Mouse (Mus musculus) limb, embryonic 11.5 days (tissue): ENCODE measurements at regions not wholly inside any gene's neighbourhood (a gene's known extent, or its start where the extent isn't known, plus 50 kb on each side); places are given as distances from the start of the nearest gene placed in this dataset.
"Not testable (repeated sequence)": the region's sequence is repeated elsewhere in the genome, so short reads cannot be mapped to it uniquely, and the experiment has no call there.

Source experiments
- ATAC-seq: fragments of 200-750 bp; cut with Nextera tagmentation; 2 replicates; pipeline ENCODE4 v1.8.0; 2017; ENCODE audit warnings: low read depth; ENCODE audit not compliant: insufficient number of reproducible peaks, low FRiP score, low TSS enrichment
- DNase-seq: peaks from one replicate; pipeline ENCODE4 v3.0.0-alpha.2; 2015; ENCODE audit warnings: low spot score
- H3K27ac ChIP-seq: fragments of 300-500 bp; sonication (generic); replicated peaks from 2 replicates; pipeline ENCODE4 v1.5.1; 2014; ENCODE audit warnings: low read depth, mild to moderate bottlenecking, low read length
- H3K27me3 ChIP-seq: fragments of 300-500 bp; sonication (generic); 2 replicates; pipeline ENCODE4 v1.6.1; 2014; ENCODE audit warnings: mild to moderate bottlenecking, low read length, mixed read lengths; ENCODE audit not compliant: control insufficient read depth, insufficient read depth
- H3K36me3 ChIP-seq: fragments of 300-500 bp; sonication (generic); 2 replicates; pipeline ENCODE4 v1.6.1; 2014; ENCODE audit warnings: mild to moderate bottlenecking, low read length, moderate library complexity, mixed read lengths; ENCODE audit not compliant: control insufficient read depth, insufficient read depth
- H3K4me1 ChIP-seq: fragments of 300-500 bp; sonication (generic); 2 replicates; pipeline ENCODE4 v1.6.1; 2014; ENCODE audit warnings: low read length, mixed read lengths; ENCODE audit not compliant: control insufficient read depth, insufficient read depth
- H3K4me2 ChIP-seq: fragments of 300-500 bp; sonication (generic); 2 replicates; pipeline ENCODE4 v1.6.1; 2014; ENCODE audit warnings: low read depth, mild to moderate bottlenecking, moderate library complexity; ENCODE audit not compliant: severe bottlenecking
- H3K4me3 ChIP-seq: fragments of 300-500 bp; sonication (generic); 2 replicates; pipeline ENCODE4 v1.5.1; 2014; ENCODE audit warnings: low read depth, low read length
- H3K9ac ChIP-seq: fragments of 300-500 bp; sonication (generic); 2 replicates; pipeline ENCODE4 v1.6.1; 2014; ENCODE audit warnings: mild to moderate bottlenecking, low read length
- H3K9me3 ChIP-seq: fragments of 300-500 bp; sonication (generic); 2 replicates; pipeline ENCODE4 v1.6.1; 2016; ENCODE audit warnings: low read length; ENCODE audit not compliant: control insufficient read depth
- WGBS: fragments of 180-500 bp; shearing (Covaris S2); extraction: QIAGEN DNeasy Blood & Tissue Kit; methylation state at CpG from one replicate; pipeline ENCODE4 v1.1.7; 2014; 5-methylcytosine and 5-hydroxymethylcytosine counted together

DNA sequence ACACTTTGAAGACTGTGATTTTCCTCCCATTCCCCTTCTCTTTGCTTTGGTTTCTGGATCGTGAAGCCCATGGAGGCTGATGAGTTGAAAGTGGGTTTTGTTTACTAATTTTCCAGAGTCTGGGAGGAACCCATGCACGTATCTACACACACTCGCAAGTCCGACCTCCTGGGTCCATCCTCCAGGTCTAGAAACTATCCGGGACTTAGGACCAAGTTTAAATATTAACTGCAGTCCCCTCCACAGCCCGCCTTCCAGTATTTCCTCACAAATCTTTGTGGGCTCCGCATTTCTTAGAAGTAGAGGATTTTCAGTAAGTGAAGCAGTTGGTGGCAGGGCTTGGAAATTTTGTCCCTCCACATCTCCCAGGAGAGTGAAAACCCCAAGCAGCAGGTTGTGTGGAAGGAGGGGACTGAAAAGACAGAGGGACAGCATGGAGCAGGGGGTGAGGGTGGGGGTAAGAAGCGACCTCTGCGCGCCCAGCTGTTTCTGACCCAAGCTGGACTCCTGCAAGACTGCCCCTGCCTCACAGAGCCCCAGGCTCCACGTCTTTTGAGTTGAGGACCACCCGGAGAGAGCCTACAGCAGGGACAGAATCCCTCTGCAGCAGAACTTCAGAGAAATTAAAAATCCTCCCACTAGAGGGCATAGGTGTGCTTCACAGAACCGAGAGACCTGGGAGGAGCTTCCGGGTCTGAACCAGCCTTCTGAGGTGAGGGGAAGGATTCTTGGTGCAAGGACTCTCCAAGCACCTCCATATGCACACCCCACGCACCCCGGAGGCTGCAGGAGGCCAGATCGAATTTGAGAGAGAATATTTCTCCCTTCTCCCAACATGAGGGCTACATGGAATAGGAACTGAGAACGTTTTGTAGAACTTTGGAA lies 174.4 kb upstream of the Thpo start:
- H3K27ac ChIP-seq, H3K9me3 ChIP-seq, H3K4me3 ChIP-seq, H3K36me3 ChIP-seq, H3K9ac ChIP-seq, H3K4me1 ChIP-seq, H3K4me2 ChIP-seq, H3K27me3 ChIP-seq: not testable (repeated sequence)
- peak; percentile 31; the same call in 1 of the 2 replicates for ATAC-seq
- peak; percentile 29 for DNase-seq
- 44% methylated on average over 16 of the region's 18 CpGs for WGBS

DNA sequence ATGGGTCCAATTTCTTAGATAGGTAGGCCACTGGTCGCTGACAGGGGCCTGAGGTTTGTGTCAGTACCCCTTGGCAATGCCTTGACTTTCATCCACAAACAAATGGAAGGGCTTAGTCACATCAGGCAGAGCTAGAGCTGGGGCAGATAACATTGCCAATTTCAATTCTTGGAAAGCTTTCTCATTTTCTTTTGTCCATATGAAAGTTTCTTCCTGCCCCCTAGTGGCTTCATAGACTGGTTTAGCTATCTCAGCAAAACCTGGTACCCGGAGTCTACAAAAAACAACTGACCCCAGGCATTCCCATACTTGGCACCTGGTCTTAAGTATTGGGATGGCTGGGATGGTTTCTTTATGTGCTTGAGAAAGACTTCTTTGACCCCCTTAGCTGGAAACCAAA lies 161.4 kb upstream of the Thpo start:
- 56% methylated on average over 2 of the region's 2 CpGs for WGBS
- Histone ChIP-seq H3K27ac (no peak overlapping the region), H3K4me1 (no peaks in the 10 kb centered on the region), H3K36me3 (no peaks in the 10 kb centered on the region), H3K4me3 (no peak overlapping the region), H3K27me3 (no peaks in the 10 kb centered on the region), H3K4me2 (no peak overlapping the region), H3K9ac (no peak overlapping the region), H3K9me3 (no peaks in the 10 kb centered on the region)
- ATAC-seq = no peak
- no peak for DNase-seq

DNA sequence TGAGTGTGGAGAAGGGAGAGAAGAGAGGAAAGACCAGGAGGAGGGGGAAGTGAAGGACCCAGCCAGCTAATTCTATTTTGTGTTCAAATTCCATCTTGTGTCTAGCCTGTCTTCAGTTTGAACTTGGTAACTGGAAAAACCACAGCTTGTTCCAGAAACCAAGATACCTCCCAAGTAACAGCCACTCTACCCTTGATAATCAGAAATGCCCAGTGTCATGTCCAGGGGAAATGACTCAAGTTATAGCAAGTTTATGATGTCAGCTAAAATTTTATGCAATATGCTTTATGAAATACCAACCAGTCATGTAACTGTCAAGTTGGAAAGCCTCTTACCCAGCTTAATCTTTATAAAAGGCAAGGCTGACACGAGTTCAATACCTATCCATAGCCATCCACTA lies 137.4 kb upstream of the Thpo start:
- WGBS = 55% methylated on average over 1 of the region's 1 CpGs

DNA sequence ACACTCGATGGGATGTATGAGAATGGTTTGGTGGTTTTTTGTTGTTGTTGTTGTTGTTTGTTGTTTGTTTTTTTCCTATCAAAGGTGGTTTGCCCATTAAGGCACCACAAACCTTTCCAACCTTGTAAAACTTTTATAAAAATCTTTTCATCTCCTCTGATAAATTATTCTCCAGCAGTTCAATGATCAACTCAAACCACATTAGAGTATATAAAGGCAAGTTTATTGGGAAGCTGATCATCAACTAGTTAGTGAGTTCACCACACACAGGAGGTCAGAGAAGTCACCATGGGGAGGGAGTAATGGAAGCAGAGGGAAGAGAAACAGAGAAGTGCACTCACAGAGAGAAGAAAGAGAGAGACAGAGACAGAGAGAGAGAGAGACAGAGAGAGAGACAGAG lies 132.5 kb upstream of the Thpo start:
- H3K27ac ChIP-seq = no peak overlapping the region
- 82% methylated on average over 1 of the region's 1 CpGs for WGBS
- no peak overlapping the region for H3K9ac ChIP-seq
- H3K4me1 ChIP-seq = no peaks in the 10 kb centered on the region
- no peak overlapping the region for H3K4me3 ChIP-seq
- H3K4me2 ChIP-seq = no peak overlapping the region
- H3K9me3 ChIP-seq = no peaks in the 10 kb centered on the region
- H3K36me3 ChIP-seq = no peaks in the 10 kb centered on the region
- ATAC-seq (no peak), DNase-seq (no peak)
- H3K27me3 ChIP-seq = no peaks in the 10 kb centered on the region

More for the DNA sequence above, 137.4 kb upstream of the Thpo start:
- ATAC-seq (no peak), DNase-seq (no peak)
- no peak overlapping the region for H3K27ac ChIP-seq
- H3K36me3 ChIP-seq = no peaks in the 10 kb centered on the region
- no peaks in the 10 kb centered on the region for H3K27me3 ChIP-seq
- H3K4me1 ChIP-seq = no peaks in the 10 kb centered on the region
- no peak overlapping the region for H3K4me2 ChIP-seq
- H3K9ac ChIP-seq = no peak overlapping the region
- no peaks in the 10 kb centered on the region for H3K9me3 ChIP-seq
- H3K4me3 ChIP-seq = no peak overlapping the region

DNA sequence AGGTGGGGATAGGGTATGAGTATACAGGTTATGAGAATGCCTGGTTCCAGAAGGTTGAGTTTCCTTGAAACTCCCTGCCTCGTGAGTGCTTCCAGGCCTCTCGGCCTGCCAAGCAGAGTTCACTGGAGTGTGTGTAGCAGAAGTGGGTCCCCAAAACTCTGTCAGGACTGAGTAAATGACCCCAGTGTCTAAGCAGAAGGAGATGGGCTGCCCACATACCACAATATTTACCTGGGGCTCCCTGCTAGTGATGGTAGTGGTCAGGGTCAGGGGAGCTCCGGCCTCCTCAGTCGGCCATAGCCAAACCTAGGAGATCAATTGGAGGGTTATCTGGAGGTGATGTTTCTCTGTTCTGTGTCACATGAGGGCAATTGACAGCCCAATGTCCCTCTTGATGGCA lies 126.9 kb upstream of the Thpo start:
- H3K36me3 ChIP-seq = no peaks in the 10 kb centered on the region
- no peak overlapping the region for H3K27ac ChIP-seq
- no peak overlapping the region for H3K9ac ChIP-seq
- 93% methylated on average over 4 of the region's 4 CpGs for WGBS
- no peaks in the 10 kb centered on the region for H3K27me3 ChIP-seq
- DNase-seq = no peak
- H3K9me3 ChIP-seq = no peaks in the 10 kb centered on the region
- H3K4me3 ChIP-seq = no peak overlapping the region
- no peaks in the 10 kb centered on the region for H3K4me1 ChIP-seq
- no peak for ATAC-seq
- no peak overlapping the region for H3K4me2 ChIP-seq

DNA sequence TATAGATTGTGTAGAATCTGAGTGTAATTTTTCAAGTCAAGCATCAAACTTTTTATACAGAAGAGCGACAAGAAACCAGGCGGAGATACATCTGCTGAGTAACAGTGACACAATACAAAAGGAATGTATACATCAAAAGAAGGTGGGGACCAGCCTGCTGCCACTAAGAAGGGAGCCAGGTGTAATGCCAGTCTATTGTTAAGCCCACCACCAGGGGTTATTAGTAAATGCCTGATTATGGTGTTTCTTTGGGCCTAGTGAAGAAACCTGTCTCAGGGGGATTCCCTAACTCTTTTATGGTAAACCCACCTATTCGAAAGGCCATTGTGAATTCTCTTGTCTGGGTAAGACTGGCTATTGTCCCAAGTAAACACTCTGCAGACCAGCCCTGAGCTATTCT lies 126.3 kb upstream of the Thpo start:
- not testable (repeated sequence) for DNase-seq, H3K9me3 ChIP-seq, ATAC-seq, H3K4me1 ChIP-seq, H3K27me3 ChIP-seq, H3K27ac ChIP-seq, H3K4me3 ChIP-seq, H3K36me3 ChIP-seq, H3K4me2 ChIP-seq, H3K9ac ChIP-seq
- 97% methylated on average over 3 of the region's 3 CpGs for whole genome bisulfite sequencing

DNA sequence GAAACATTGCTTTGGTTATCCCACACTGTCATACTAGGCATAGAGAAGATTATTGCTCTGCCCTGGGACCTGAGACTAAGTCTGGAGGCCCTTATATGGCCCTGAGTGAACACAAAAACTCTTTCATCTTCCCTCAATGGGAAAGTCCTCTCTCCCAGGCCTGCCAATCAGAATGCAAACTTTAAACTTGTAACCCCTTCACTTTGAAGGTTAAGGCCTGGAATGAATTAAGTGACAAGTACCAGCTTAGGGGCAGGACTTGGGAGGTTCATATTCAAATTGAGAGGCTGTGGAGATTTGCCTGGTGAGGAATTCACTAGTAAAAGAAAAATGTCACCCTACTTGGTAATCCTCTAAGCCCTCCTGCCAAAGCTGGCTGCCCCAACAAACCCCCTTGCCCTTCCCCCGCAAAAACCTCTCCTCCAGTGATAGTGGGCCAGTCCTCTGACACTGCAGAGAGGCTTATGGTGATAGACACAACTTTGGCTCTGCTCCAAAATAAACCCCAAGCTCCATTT lies 120.4 kb upstream of the Thpo start:
- no peaks in the 10 kb centered on the region for H3K4me1 ChIP-seq
- ATAC-seq = no peak
- no peak overlapping the region for H3K27ac ChIP-seq
- H3K27me3 ChIP-seq = no peaks in the 10 kb centered on the region
- H3K4me3 ChIP-seq = no peak overlapping the region
- 77% methylated on average over 1 of the region's 1 CpGs for WGBS
- no peaks in the 10 kb centered on the region for H3K36me3 ChIP-seq
- no peak overlapping the region for H3K9ac ChIP-seq
- H3K9me3 ChIP-seq = no peaks in the 10 kb centered on the region
- no peak for DNase-seq
- H3K4me2 ChIP-seq = no peak overlapping the region

DNA sequence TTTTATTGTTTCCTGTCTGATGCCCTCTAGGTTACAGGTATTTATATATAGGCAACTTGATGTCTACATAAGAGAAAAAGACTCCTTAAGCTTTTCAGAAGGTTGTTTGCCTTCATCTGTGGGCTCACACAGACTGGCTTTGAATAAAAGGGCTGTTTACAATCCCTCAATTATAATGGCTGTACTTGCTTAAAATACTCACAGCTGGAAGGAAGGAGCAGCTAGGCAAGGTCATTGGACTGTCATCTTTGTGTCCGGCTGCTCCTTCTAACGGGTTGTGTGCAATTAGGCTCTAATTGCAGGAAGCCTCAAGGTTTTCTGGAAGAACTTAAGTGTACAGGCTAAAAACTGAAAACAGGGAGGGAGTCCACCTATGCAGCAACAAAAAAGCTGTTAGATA lies 103.8 kb upstream of the Thpo start:
- Histone ChIP-seq H3K4me2 (no peak overlapping the region), H3K4me1 (peaks cover 16% of the 10 kb centered on the region), H3K36me3 (no peaks in the 10 kb centered on the region), H3K9ac (no peak overlapping the region), H3K9me3 (no peaks in the 10 kb centered on the region), H3K27me3 (no peaks in the 10 kb centered on the region), H3K27ac (0 out of 2 replicates have a peak overlapping the region, but pooled peaks have one; percentile 21), H3K4me3 (no peak overlapping the region)
- WGBS = 2% methylated on average over 2 of the region's 2 CpGs
- ATAC-seq = no peak
- DNase-seq = no peak
